ENCODE assay signal across 14 mouse cellular contexts in genomic region chr12:81063336-81063955, GRCm38 (mm10).
"Had no signal": no experiment of that assay in that cellular context is flagged by ENCODE, and none has a peak within 500 bp of the region (broad histone marks: within the 10 kb centered on the region; RNA-seq: fewer than 3 reads in every experiment).

No protein-coding gene starts in this region.

- DNase-seq: kidney, adult 11 months; kidney, adult 9 months; kidney, postnatal 10 days; kidney, postnatal 4 days; lung, adult 2 months; lung, postnatal 36 days; right cerebral cortex, postnatal 14 days had no signal

- H3K4me2 ChIP-seq: liver, embryonic 11.5 days; liver, embryonic 15.5 days; midbrain, embryonic 13.5 days; stomach, embryonic 15.5 days had no signal

- H3K27me3 ChIP-seq: liver, embryonic 15.5 days; midbrain, embryonic 13.5 days; stomach, embryonic 15.5 days had no signal

- H3K27ac ChIP-seq: layer of hippocampus, adult 2 months; limb, embryonic 10.5 days; liver, embryonic 15.5 days; midbrain, embryonic 13.5 days; stomach, embryonic 15.5 days had no signal

- ATAC-seq: lung, postnatal 0 days; midbrain, embryonic 13.5 days had no signal

- H3K9me3 ChIP-seq: limb, embryonic 10.5 days; liver, embryonic 15.5 days; midbrain, embryonic 13.5 days; stomach, embryonic 15.5 days had no signal

- H3K4me3 ChIP-seq: layer of hippocampus, adult 2 months; limb, embryonic 10.5 days; liver, embryonic 15.5 days; midbrain, embryonic 13.5 days; stomach, embryonic 15.5 days had no signal

- H3K4me1 ChIP-seq: limb, embryonic 10.5 days had no signal

- H3K36me3 ChIP-seq: limb, embryonic 10.5 days; liver, embryonic 15.5 days; midbrain, embryonic 13.5 days; stomach, embryonic 15.5 days had no signal

- H3K9ac ChIP-seq: liver, embryonic 15.5 days; midbrain, embryonic 13.5 days; stomach, embryonic 15.5 days had no signal
